Mouse (Mus musculus): ENCODE results near the gene Kcnf1.

The Kcnf1 gene

DNA sequence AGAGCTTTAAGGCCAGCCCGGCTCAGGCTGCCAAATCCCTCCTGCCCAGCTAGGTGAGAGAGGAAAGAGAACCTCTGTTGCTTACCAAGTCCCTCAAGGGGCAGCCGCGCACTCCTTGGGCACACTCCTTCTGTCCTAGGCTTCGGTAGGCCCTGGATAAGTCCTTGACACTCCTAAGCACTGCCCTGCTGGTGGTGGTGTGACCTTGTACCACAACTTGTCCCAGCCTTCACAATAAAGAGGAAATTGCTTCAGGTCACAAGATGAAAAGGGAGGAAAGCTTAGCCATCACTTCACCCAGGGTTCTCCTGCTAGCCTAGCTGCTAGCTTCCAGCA, at the start of gene Kcnf1:
Gene Kcnf1 (minus strand): TSS at position 132 of the 336 bp plus-strand sequence.
- DNase-seq, result no peak

DNA sequence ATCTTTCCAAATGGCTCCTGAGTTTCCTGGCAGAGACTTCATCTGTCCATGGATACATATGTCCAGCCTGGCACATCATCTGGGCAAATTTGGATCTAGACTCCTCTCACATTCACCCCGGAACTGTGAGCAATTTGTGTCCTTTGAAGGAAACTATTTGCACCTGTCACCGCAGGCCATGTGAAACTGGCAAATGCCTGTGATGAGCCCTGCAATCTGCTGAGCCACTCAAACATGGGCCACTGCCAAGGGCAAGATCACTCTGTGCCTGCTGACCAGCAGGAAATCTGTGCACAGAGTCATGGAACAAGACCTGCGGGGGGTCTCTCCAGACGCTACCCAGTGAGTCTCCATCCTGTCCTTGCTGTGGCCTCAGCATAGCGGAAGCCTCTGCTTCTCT, 48.3 kb upstream of the Kcnf1 start:
- DNase-seq, result no peak

DNA sequence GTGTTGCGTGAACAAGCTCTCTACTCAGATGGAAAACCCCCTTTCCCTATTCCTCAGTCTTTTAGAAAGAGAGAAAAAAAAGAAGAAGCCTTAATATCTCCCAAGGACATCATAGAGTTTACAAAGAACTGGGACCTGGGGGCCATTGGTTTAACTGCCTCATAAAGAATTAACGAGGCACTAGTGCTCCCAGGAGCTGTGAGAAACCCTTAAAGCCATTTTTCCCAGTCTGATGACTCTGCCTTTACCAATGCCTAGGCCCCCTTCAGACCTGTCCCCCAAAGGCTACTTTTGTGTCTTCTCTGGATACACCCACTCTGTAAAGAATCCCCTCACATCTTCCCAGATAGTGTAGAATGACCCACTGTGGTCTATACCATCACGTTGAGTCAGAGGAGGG, 46.4 kb upstream of the Kcnf1 start:
- no peak for DNase-seq

DNA sequence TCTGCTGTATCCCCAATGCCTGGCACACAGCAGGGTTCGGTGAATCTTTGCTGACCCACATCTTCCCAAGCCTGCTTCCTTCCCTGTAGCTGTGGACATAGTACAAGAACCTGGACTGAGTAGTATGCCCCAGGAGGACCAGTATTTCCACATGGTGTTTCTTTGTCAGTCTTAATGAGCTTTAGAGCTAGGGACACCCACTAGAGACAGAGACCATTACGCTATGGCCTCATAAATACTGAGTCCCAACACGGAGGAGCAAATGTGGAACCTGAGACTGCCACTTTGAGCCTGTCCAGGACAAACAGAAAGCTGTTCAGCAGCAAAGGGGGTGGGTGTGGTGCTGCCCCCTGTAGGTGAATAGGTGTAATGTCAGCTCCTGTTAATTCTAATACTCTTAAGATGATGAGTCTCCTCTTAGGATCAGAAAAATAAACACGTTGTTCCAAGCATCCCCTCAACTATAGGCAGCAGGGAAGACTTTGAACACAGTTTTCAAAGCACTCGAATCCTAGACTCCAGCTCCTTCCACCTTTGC, 45.3 kb upstream of the Kcnf1 start:
- DNase-seq, result no peak

DNA sequence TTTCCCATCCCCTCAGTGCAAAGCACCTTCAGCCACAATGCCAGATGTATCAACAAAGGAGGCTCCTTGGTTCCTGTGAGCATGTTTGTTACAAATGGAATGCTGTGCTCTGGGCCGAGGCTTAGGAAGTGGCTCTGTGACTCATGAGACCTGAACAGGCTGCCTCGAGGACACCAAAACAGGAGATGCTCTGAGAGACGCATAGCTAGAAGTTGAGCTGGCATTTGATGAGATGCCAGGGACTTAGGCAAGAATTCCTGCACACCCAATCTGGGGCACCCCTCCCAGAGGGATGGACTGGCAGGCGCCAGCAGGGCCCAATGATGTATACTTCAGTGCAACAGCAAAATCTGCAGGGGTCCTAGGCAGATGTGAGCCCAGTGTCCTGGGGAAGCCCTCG, 43.9 kb upstream of the Kcnf1 start:
- DNase-seq, result no peak

DNA sequence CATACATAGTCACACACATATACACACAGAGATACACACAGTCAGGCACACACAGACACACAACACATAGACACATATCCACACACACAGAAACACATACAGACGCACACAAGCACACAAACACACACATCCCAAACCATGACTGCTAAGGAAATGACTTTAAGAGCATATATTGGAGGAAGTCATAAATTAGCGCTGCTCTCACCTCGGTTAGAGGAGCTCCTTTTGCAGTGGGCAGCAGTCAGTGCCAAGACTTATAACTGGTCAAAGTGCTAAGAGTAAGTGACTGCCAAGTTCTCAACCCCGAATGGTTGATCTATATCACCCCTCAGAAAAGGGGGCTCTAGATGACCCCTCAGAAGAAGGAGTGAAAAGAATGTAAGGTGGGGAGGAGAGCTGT, 42.4 kb upstream of the Kcnf1 start:
- DNase-seq, result no peak

DNA sequence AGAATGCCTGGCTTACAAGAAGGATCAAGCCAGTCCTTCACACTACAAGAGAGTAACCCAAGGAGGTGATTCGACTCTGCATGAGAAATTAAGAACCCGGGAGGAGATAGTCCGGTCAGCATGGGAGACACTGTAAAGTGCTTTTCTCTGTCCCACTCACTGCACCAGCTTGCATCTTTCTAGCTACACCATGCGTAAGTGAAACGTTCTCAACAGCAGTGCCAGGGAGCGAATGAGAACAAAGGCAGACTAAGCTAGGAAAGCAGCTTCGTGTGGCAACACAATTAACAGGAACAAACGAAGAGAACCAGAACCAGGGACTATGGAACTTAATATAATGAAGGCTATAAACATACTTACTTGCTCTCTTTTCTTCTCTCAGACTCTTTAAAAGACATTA, 41.7 kb upstream of the Kcnf1 start:
- no peak for DNase-seq

DNA sequence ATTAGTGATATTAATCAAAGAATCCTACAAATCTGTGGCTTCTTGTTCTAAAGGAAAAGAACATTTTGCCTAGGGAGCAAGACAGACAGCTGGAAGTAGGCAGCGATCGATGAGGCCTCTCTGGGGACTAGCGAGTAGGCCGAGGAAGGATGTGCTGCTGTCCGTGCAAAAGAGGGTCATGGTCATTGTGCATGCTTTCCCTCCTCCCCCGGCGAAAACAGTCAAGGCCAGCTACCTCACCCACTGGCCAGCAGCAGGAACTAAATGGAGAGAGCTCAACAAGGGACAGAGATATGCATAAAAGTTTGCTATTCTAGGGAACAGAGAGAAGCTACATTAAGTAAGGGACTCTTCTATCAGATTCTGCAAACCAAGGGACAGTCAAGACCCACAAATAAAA, 39.1 kb upstream of the Kcnf1 start:
- no peak for DNase-seq

DNA sequence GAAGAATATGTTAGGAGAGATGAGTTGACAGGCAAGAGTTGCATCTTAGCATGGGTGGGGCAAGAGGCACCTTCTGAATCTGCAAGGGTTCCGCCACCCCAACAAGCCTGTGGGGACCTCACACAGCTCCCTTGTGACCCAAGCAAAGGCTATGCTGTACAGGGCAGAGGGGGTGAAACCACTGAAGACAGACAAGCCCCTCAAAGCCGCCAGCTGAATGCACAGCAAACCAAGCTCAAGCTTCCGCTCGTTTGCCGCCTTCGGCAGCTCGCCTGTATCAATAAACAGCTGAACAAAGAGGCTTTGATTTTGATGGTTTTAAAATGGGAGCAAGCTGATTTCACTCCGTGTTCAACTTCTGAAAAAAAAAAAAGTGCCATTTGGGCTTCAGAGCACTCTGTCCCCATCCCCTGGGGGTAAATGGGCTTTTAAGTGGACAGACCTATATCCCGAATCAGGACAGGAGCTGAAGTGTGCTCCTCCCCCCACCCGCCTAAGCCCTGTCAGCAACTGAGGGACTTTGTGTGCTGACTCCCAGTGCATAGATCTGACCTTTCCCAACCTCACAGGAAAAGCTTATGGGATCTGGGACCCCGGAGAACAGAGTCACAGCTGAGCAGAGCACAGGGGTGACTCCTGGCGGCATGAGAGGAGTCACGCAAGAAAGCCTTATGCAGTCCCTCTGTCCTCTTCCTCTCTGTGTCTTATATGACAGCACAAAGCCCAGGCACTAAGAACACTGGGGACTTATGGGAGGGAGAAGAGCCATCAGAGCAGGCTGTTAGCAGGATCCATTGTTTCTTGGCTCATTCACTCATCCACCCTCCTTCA, 26.0 kb upstream of the Kcnf1 start:
- DNase-seq, result no peak

GRCm38 (mm10) chr12:17198621-17199020, 21.9 kb upstream of the Kcnf1 start:
- no peak for DNase-seq

DNA sequence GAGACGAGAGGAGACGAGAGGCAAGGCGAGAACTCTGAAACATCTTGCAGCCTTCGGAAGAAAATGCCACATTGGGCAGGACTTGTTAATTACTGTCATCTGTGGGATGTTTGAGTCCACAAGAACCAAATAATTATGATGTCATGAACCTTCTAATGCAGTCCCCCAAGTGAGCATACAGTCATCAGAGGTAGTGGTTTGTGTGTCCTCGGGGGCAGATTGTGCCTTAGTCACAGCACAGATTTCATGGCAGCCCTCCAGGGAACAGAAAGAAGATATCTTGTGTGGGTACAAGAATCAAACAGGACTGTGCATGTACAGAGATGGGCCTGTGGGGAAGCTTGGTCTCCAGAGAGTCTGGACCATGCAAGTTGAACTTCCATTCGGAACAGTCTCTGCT, 17.5 kb upstream of the Kcnf1 start:
- no peak for DNase-seq

- no peak for DNase-seq
Measured at GRCm38 (mm10) chr12:17193311-17193710, 16.6 kb upstream of the Kcnf1 start.

- no peak for DNase-seq
Measured at GRCm38 (mm10) chr12:17192887-17193286, 16.2 kb upstream of the Kcnf1 start.

DNA sequence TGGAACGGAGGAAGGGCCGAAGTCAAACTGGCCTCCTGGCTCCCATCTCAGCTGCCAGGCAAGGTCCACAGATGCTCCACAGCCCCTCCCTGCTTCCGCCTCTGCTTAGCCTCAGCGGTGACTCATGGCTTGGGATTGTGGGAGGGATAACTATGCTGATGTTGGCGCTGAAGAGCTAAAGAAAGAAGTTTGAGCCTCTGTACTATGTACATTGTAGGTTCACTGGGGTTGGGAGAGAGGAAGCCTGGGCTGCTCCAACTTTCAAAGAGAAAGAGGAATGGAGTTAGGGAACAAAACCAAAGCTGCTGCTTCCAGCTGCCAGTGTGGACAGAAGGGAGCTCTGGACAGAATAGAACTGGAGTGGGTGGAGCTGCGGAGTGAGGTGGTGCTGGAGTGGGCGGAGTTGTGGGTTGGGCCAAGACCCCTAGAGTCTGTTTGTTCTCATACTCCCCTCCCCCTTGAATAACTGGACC, 7.7 kb upstream of the Kcnf1 start:
- DNase-seq, result peak; percentile 67 to 79

- DNase-seq, result peak; percentile 13 to 47
Measured at GRCm38 (mm10) chr12:17183788-17184187, 7.1 kb upstream of the Kcnf1 start.

- DNase-seq, result peak; percentile 9 to 23
Measured at GRCm38 (mm10) chr12:17176041-17176756, 489 bp downstream of the Kcnf1 start.

DNA sequence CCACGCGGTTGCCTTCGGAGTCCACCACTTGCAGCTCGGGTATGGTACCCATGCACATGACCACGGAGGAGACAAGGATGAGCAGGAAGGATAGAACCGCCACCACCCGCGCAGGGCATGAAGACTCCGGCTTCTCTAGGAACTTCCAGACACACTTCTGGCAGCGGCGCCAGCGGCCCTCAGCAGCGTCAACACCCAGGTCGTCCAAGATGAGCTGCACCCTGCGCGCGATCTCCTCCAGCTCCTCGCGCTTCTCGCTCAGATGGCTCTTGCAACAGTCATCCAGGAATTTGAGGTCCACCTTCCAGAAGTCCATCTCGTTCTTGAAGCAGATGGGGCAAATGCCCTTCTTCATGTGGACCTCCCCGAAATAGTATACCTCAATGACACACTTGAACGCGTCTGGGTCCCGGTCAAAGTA, 1.1 kb downstream of the Kcnf1 start:
- DNase-seq, result peak in 1 of 2 experiments; percentile 3

- no peak for DNase-seq
Measured at GRCm38 (mm10) chr12:17175124-17175523, 1.6 kb downstream of the Kcnf1 start.

DNA sequence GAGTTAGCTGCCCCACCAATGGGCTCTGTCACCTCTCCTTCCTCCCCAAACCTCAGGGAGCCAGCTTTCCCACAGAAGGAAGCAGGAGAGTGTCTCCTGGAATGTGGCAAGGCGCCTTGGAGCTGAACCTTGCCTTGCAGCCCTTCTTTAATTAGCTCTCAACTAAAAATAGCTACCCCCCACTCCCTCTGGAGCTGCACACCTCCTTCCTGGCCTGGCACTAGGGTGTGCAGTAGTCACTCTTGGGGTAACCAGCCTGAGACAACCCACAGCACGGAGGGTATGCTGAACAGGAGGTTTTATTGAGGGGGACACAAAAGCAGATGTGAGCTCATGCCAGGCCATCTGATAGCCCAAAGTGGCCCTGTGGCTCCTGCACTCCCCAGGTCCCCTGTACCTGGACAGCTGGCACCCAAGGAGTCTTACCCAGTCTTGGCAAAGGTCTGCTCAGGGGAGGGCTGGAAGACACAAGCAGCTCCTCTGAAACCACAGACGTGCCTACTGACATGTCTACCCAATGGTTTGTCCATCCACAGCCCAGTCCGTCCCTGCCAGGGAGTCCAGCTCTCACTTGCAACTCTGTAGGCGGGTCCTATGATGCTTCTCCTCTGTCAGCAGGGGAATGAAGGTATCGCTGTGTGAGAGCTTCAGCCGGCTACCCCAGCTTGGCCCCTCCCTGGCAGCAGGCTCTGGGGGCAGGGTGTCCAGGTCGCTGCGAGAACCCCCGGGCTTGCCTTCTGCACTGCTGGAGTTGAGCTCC, 2.4 kb downstream of the Kcnf1 start:
- DNase-seq, result no peak

DNA sequence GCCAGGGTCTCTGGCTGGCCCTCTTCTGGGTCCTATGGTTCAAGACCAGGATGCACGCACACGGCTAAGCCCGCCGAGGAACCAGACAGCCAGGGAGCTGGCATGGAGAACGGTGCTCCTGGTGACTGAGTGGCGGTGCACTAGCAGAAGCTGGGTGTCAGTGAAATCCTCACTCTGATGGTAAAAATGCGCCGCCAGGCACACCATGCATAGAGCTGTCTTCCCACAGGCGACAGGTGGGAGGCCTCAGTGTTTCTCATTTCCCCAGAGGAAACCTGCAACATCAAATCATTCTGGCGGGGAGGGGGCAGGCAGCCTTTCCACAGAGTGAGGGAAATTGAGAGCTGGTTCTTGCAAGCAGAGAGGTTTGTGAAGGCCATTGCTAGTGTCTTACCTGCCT, 6.3 kb downstream of the Kcnf1 start:
- no peak for DNase-seq

DNA sequence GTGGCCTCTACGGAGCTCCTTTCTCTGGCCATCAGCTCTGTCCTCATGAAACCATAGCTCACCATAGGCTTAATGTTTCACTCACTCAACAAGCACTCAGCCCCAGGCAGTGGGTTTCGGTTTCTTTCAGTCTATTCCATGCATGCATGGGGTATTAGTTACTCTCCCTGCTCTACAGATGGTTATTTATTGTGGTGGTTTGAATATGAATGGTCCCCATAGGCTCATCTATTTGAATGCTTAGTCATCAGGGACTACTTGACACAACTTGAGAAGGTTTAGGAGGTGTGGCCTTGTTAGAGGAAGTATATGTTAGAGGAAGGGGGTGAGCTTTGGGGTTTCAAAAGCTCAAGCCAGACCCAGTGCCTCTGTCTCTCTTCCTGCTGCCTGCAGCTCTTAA, 10.6 kb downstream of the Kcnf1 start:
- no peak for DNase-seq

DNA sequence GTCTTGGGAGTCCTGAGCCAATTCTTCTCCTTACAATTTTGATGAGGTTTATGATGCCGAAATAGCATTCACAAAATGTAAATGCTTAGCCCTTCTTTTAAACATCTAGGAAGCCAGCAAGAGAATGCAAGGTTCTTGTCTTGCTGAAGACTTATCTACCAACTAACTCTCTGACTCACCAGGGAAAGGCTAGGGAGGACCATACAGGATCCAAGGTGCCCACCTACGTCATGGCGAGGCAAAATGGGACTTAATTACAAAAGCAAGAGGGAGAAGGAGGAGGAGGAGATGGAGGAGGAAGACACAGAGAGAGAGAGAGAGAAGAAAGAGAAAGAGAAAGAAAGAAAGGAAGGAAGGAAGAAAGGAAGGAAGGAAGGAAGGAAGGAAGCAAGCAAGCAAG, 12.7 kb downstream of the Kcnf1 start:
- DNase-seq, result no peak

DNA sequence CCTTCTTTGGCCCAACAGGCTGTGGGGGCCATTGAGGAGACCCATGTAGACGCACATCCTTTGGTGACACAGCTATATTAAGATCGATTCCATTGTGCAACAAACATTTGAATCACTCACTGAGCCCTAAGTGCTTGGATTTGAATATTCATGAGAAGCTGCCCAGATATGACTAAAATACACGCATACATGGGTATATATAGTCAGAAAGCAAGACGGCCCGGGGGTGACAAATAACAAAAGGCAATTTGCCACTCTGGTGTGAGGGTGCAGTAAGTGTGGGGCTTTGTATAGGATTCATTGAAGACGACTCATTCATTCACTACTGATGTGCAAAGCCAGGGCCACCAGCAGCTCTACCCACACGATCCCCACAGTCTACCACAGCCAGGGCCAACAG, 17.1 kb downstream of the Kcnf1 start:
- no peak for DNase-seq
